Mouse (Mus musculus) midbrain, embryonic 13.5 days (tissue): Measurements from ENCODE around the gene Pfdn6. TPM values are rescaled to one million over a fixed set of nuclear protein-coding genes. Genes with fewer than 3 reads are reported as not detected.
"Not testable (repeated sequence)": the region's sequence is repeated elsewhere in the genome, so short reads cannot be mapped to it uniquely, and the experiment has no call there.

Experiments
- ATAC-seq: fragments of 200-750 bp; cut with Nextera tagmentation; 2 replicates; pipeline ENCODE4 v1.8.0; 2017; ENCODE audit warnings: mild to moderate bottlenecking, moderate TSS enrichment, moderate library complexity
- H3K27ac ChIP-seq: fragments of 300-500 bp; sonication (generic); 2 replicates; pipeline ENCODE4 v1.5.1; 2015; ENCODE audit warnings: inconsistent platforms, mild to moderate bottlenecking, moderate library complexity
- H3K27me3 ChIP-seq: fragments of 300-500 bp; sonication (generic); 2 replicates; pipeline ENCODE4 v1.6.1; 2015; ENCODE audit warnings: mild to moderate bottlenecking, inconsistent platforms
- H3K36me3 ChIP-seq: fragments of 300-500 bp; sonication (generic); 2 replicates; pipeline ENCODE4 v1.6.1; 2015; ENCODE audit warnings: mild to moderate bottlenecking, inconsistent platforms
- H3K4me1 ChIP-seq: fragments of 300-500 bp; sonication (generic); replicated peaks from 2 replicates; pipeline ENCODE4 v1.6.1; 2015; ENCODE audit warnings: inconsistent platforms
- H3K4me2 ChIP-seq: fragments of 300-500 bp; sonication (generic); replicated peaks from 2 replicates; pipeline ENCODE4 v1.6.1; 2015; ENCODE audit warnings: moderate library complexity, mild to moderate bottlenecking, inconsistent platforms
- H3K4me3 ChIP-seq: fragments of 300-500 bp; sonication (generic); replicated peaks from 2 replicates; pipeline ENCODE4 v1.5.1; 2015; ENCODE audit warnings: mild to moderate bottlenecking, inconsistent platforms
- H3K9ac ChIP-seq: fragments of 300-500 bp; sonication (generic); replicated peaks from 2 replicates; pipeline ENCODE4 v1.6.1; 2015; ENCODE audit warnings: mild to moderate bottlenecking, inconsistent platforms
- H3K9me3 ChIP-seq: fragments of 300-500 bp; sonication (generic); 2 replicates; pipeline ENCODE4 v1.6.1; 2016; ENCODE audit warnings: mild to moderate bottlenecking, inconsistent platforms
- WGBS: fragments of 180-500 bp; shearing (Covaris S2); methylation state at CpG from one replicate; pipeline ENCODE4 v1.1.7; 2015; 5-methylcytosine and 5-hydroxymethylcytosine counted together
- polyA plus RNA-seq: library from polyadenylated mRNA; unstranded; fragments of >200 nt; fragmentation: Nextera tagmentation; extraction: Ambion mirVana; gene quantifications from 2 replicates; pipeline ENCODE4 v1.2.1, GENCODE M21; 2015

Gene Pfdn6
- polyA plus RNA-seq, 1 experiment from 2014 or later = 195 TPM

GRCm38 (mm10) chr17:33909077-33909868 lies 30.9 kb downstream of the Pfdn6 start, which contains the start of gene Daxx:
Gene Daxx (plus strand): TSS chr17:33909414.
- peaks cover 38% of the 10 kb centered on the region for H3K4me1 ChIP-seq
- WGBS = under 1% methylated on average over 68 of the region's 68 CpGs
- ATAC-seq = peak; percentile 98

GRCm38 (mm10) chr17:33908331-33909076 lies 31.6 kb downstream of the Pfdn6 start:
- peak; percentile 18; the same call in 1 of the 2 replicates for ATAC-seq
- Histone ChIP-seq H3K9me3 (no peaks in the 10 kb centered on the region), H3K9ac (peak overlapping the region; percentile 74), H3K4me1 (peaks cover 32% of the 10 kb centered on the region), H3K36me3 (peaks cover 24% of the 10 kb centered on the region), H3K4me2 (peak overlapping the region; percentile 83), H3K27ac (peak overlapping the region; percentile 91), H3K4me3 (peak overlapping the region; percentile 89), H3K27me3 (no peaks in the 10 kb centered on the region)
- 0% methylated on average over 41 of the region's 44 CpGs for WGBS

More at GRCm38 (mm10) chr17:33909077-33909868, 30.9 kb downstream of the Pfdn6 start, which contains the start of gene Daxx:
- H3K4me3 ChIP-seq = peak within 1 kb of the TSS; percentile 89
- no peaks in the 10 kb centered on the region for H3K9me3 ChIP-seq
- H3K27me3 ChIP-seq = no peaks in the 10 kb centered on the region
- H3K9ac ChIP-seq = peak within 1 kb of the TSS; percentile 93
- H3K4me2 ChIP-seq = peak within 1 kb of the TSS; percentile 83
- H3K36me3 ChIP-seq = peaks cover 32% of the 10 kb centered on the region
- peak within 1 kb of the TSS; percentile 91 for H3K27ac ChIP-seq

- not testable (repeated sequence) for ATAC-seq, H3K4me2 ChIP-seq, H3K9me3 ChIP-seq, H3K36me3 ChIP-seq, H3K9ac ChIP-seq, H3K4me3 ChIP-seq, H3K4me1 ChIP-seq, H3K27ac ChIP-seq, H3K27me3 ChIP-seq
- WGBS = 35% methylated on average over 3 of the region's 4 CpGs
Measured at GRCm38 (mm10) chr17:33904835-33905234, 35.3 kb downstream of the Pfdn6 start, which contains the start of gene Platr17. Gene Platr17 (plus strand): TSS chr17:33905135.

GRCm38 (mm10) chr17:33903911-33904651 lies 36.1 kb downstream of the Pfdn6 start:
- not testable (repeated sequence) for H3K4me1 ChIP-seq, H3K9me3 ChIP-seq, ATAC-seq, H3K9ac ChIP-seq, H3K4me3 ChIP-seq, H3K4me2 ChIP-seq, H3K36me3 ChIP-seq, H3K27ac ChIP-seq, H3K27me3 ChIP-seq
- WGBS = 80% methylated on average over 6 of the region's 6 CpGs

GRCm38 (mm10) chr17:33902491-33902890 lies 37.7 kb downstream of the Pfdn6 start:
- Histone ChIP-seq H3K27ac (no peak overlapping the region), H3K9ac (no peak overlapping the region), H3K36me3 (no peaks in the 10 kb centered on the region), H3K4me1 (no peaks in the 10 kb centered on the region; the same call in 1 of the 2 replicates), H3K4me2 (no peak overlapping the region), H3K9me3 (no peaks in the 10 kb centered on the region), H3K27me3 (no peaks in the 10 kb centered on the region), H3K4me3 (no peak overlapping the region)
- WGBS = 88% methylated on average over 7 of the region's 7 CpGs
- no peak for ATAC-seq

GRCm38 (mm10) chr17:33902079-33902478 lies 38.1 kb downstream of the Pfdn6 start:
- no peak overlapping the region for H3K4me3 ChIP-seq
- no peak overlapping the region for H3K9ac ChIP-seq
- no peak overlapping the region for H3K27ac ChIP-seq
- no peaks in the 10 kb centered on the region for H3K4me1 ChIP-seq
- 79% methylated on average over 4 of the region's 4 CpGs for WGBS
- no peaks in the 10 kb centered on the region for H3K36me3 ChIP-seq
- no peaks in the 10 kb centered on the region for H3K27me3 ChIP-seq
- H3K4me2 ChIP-seq = no peak overlapping the region
- H3K9me3 ChIP-seq = no peaks in the 10 kb centered on the region
- ATAC-seq = no peak

- no peaks in the 10 kb centered on the region for H3K27me3 ChIP-seq
- WGBS = 70% methylated on average over 4 of the region's 4 CpGs
- no peaks in the 10 kb centered on the region for H3K4me1 ChIP-seq
- no peak for ATAC-seq
- H3K4me2 ChIP-seq = no peak overlapping the region
- H3K9me3 ChIP-seq = no peaks in the 10 kb centered on the region
- no peaks in the 10 kb centered on the region for H3K36me3 ChIP-seq
- no peak overlapping the region for H3K9ac ChIP-seq
- H3K27ac ChIP-seq = no peak overlapping the region
- no peak overlapping the region for H3K4me3 ChIP-seq
Measured at GRCm38 (mm10) chr17:33901653-33902052, 38.5 kb downstream of the Pfdn6 start.

- H3K27me3 ChIP-seq = no peaks in the 10 kb centered on the region
- H3K4me3 ChIP-seq = no peak overlapping the region
- H3K9ac ChIP-seq = no peak overlapping the region
- H3K4me2 ChIP-seq = no peak overlapping the region
- WGBS = 85% methylated on average over 4 of the region's 4 CpGs
- H3K9me3 ChIP-seq = no peaks in the 10 kb centered on the region
- no peak for ATAC-seq
- no peak overlapping the region for H3K27ac ChIP-seq
- H3K4me1 ChIP-seq = no peaks in the 10 kb centered on the region
- H3K36me3 ChIP-seq = no peaks in the 10 kb centered on the region
Measured at GRCm38 (mm10) chr17:33900989-33901314, 39.2 kb downstream of the Pfdn6 start.

- Histone ChIP-seq H3K9me3 (no peaks in the 10 kb centered on the region), H3K9ac (0 out of 2 replicates have a peak overlapping the region, but pooled peaks have one; percentile 4), H3K4me2 (no peak overlapping the region), H3K4me3 (no peak overlapping the region), H3K36me3 (no peaks in the 10 kb centered on the region), H3K4me1 (no peaks in the 10 kb centered on the region), H3K27me3 (no peaks in the 10 kb centered on the region), H3K27ac (no peak overlapping the region)
- ATAC-seq = no peak
- WGBS = 72% methylated on average over 7 of the region's 7 CpGs
Measured at GRCm38 (mm10) chr17:33900281-33900988, 39.7 kb downstream of the Pfdn6 start.

GRCm38 (mm10) chr17:33899642-33900041 lies 40.5 kb downstream of the Pfdn6 start:
- no peak for ATAC-seq
- Histone ChIP-seq H3K27me3 (no peaks in the 10 kb centered on the region), H3K36me3 (no peaks in the 10 kb centered on the region), H3K4me2 (no peak overlapping the region), H3K27ac (no peak overlapping the region), H3K9ac (no peak overlapping the region), H3K9me3 (no peaks in the 10 kb centered on the region), H3K4me1 (no peaks in the 10 kb centered on the region), H3K4me3 (no peak overlapping the region)
- 82% methylated on average over 4 of the region's 4 CpGs for WGBS

- H3K9me3 ChIP-seq, ATAC-seq, H3K27ac ChIP-seq, H3K9ac ChIP-seq, H3K4me2 ChIP-seq, H3K4me1 ChIP-seq, H3K27me3 ChIP-seq, H3K4me3 ChIP-seq, H3K36me3 ChIP-seq: not testable (repeated sequence)
- 86% methylated on average over 4 of the region's 4 CpGs for WGBS
Measured at GRCm38 (mm10) chr17:33898193-33898592, 42.0 kb downstream of the Pfdn6 start.
